Mouse (Mus musculus): ENCODE results near the gene Hmox1.

Gene Hmox1

GRCm38 (mm10) chr8:75093399-75094156 is at the start of gene Hmox1:
Gene Hmox1 (plus strand): TSS chr8:75093621.
- peak; percentile 92 for DNase-seq (ENCODE audit: low spot score)

DNA sequence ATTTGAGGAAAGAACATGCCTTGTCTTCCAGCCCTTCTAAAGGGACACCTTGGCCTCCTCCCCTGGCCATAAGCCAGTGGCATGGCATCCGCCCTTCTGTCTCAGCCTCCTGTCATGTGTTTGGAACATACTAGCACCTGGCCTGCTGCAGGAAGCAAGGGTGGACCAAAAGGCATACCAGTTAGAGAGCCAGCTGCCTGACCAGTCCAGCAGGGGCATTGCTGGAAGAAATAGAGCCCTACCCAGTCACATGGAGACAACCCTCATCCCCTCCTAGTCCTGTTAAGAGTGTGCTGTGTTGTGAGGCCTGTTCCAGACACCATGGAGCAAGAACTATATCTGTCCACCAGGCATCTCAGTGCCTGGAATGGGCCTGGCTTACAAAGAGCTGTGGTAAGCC is 47.1 kb upstream of the Hmox1 start:
- no peak for DNase-seq (ENCODE audit: low spot score)

DNA sequence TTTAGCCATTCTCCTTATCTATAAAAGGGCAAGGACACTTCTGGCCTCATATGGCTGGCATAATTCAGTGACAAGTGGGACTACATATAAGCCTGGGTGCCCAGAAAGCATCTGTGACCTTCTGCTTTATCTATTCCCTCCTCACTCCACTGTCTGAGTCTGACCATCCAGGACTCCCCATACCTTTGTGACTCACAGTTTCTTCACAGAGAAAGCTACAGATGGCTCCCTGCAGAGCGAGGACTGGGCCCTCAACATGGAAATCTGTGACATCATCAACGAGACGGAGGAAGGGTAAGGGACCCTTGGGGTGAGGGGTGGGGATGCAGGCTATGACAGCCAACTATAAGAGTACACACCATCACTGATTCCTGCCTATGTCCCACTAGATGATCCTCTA is 45.6 kb upstream of the Hmox1 start:
- no peak for DNase-seq (ENCODE audit: low spot score)

DNA sequence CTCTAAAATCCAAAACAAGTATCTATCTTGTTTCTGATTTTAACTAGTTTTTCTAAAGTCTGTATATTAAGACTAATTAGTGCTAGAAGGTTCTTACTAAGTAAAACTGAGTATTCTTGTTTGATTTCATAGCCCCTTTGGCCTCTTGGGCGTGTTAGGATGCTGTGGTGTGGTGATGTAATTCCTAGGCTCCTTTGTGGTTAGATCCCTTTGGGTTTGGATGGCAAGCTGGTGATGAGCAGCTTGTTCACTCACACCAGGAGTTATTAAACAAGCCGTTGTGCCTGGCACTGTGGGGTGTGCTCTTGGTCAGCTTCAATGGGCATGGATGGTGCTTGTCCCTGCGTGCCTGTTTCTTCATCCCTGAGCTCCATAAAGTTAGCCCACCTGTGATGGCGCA is 40.1 kb upstream of the Hmox1 start:
- DNase-seq (ENCODE audit: low spot score) = no peak

GRCm38 (mm10) chr8:75055673-75056072 is 37.7 kb upstream of the Hmox1 start:
- no peak for DNase-seq (ENCODE audit: low spot score)

- DNase-seq (ENCODE audit: low spot score) = no peak
Observed at GRCm38 (mm10) chr8:75060022-75060421, 33.4 kb upstream of the Hmox1 start.

DNA sequence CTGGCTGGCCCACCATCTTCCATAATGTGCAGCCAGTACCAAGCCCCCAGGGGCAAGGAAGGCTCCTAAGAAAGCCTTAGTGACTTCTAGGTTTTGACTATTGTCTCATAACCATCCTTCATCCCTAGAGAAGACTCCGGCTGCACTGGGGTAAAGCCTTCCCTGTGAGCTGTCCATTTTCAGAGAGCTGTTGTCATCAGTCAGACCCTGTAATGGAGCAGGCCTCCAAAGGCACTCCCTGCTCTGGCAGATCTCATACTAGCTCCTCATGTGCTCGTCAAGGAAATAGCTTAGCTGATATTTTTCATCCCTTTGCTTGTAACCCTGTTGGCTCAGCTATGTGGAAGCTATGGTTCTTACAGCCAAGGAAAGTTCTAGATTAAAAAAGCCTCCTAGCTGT is 32.6 kb upstream of the Hmox1 start:
- DNase-seq (ENCODE audit: low spot score) = no peak

- peak; percentile 34 for DNase-seq (ENCODE audit: low spot score)
Observed at GRCm38 (mm10) chr8:75063290-75063689, 30.1 kb upstream of the Hmox1 start.

DNA sequence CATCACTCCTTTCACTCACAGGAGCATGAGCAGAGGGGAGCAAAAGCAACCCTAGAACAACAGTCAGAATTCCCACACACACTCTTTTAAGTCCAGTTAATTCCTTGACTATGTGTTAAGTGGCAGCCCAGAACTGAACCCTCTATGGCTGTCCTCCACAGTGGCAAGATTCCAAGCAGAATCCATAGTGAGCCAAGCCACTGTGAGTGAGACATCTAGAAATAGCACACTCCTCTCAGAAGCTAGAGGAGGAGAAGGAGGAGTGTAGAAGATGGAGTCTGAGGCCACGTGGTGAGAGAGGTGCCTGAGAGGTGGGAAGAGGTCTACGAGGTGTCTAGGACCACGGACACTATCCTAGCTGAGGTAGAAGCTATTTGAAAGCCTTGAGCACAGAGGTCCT is 28.6 kb upstream of the Hmox1 start:
- no peak for DNase-seq (ENCODE audit: low spot score)

- DNase-seq (ENCODE audit: low spot score) = no peak
Observed at GRCm38 (mm10) chr8:75067287-75067686, 26.1 kb upstream of the Hmox1 start.

GRCm38 (mm10) chr8:75070297-75070696 is 23.1 kb upstream of the Hmox1 start:
- no peak for DNase-seq (ENCODE audit: low spot score)

DNA sequence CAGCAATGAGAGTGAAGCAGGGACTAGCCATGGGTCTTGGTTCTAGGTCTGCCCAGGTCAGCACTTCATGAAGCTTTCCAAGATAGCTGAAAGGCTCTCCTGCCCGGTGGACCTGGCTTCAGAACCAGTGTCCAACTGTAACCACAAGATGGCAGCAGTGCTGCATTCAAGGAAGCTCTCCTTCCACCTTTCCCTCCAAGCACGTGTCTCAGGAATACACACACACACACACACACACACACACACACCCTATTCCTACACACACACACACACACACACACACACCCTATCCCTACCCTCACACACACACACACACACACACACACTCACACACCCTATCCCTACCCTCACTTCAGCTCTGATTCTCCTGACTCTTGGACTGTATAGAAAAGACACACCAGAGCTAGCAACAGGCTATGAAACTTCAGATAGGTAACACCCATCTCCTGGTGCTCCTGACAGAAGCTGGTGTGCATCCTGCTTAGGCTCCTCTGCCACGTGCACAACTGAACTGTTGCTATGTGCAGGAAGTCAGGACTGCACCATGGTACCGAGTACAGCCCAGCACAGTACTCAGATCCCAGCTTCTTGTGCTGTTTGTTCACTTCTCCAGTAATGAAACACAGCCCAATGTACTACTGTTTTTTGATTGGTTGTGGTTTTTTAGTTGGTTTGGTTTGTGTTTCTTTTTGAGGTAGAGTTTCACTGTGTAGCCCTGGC is 21.6 kb upstream of the Hmox1 start:
- DNase-seq (ENCODE audit: low spot score) = peak; percentile 85

DNA sequence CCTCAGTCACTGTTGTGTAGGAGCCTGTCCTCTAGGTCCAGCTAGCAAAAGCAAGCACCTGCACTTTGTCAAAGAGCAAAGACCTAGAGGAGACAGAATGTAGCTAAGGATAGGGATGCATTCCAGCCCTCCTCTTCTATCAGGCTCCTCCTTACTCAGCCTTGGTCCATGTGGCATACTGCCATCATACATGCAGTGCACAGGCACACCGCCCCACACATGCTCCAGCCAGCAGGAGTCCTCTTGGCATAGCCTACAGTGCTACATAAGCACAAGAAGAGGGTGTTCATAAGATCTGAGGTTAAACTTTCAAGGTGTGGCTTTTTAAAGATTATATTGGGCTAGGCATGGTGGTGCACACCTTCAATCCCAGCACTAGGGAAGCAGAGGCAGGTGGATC is 18.5 kb upstream of the Hmox1 start:
- no peak for DNase-seq (ENCODE audit: low spot score)

GRCm38 (mm10) chr8:75078215-75078614 is 15.2 kb upstream of the Hmox1 start:
- no peak for DNase-seq (ENCODE audit: low spot score)

GRCm38 (mm10) chr8:75078851-75079250 is 14.6 kb upstream of the Hmox1 start:
- DNase-seq (ENCODE audit: low spot score) = no peak

GRCm38 (mm10) chr8:75081364-75082040 is 11.9 kb upstream of the Hmox1 start:
- no peak for DNase-seq (ENCODE audit: low spot score)

DNA sequence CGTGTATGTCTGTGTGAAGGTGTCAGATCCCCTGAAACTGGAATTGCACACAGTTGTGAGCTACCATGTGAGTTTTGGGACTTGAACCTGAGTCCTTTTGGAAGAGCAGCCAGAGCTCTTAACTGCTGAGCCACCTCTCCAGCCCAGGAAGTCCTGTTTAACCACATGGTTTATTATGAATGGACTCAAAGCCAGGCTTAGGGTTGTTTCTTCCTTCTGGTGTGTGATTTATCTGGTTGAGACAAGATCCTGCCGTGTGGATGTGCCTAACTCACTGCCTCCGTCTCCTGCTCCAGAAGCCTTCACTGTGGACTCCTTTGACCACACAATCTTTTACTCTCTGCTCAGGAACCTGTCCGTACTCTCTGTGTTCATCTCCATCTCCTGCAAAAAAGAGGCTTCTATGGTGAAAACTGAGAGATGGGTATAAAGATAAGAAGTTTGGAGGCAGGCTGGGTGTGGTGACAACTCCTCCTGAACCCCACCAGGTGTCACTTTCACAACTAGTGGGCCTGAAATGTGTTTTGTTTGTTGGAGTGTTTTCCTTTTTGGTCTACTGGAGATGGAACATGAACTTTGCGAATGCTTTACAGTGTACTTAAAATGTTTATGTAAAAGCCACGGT is 11.1 kb upstream of the Hmox1 start:
- no peak for DNase-seq (ENCODE audit: low spot score)

DNA sequence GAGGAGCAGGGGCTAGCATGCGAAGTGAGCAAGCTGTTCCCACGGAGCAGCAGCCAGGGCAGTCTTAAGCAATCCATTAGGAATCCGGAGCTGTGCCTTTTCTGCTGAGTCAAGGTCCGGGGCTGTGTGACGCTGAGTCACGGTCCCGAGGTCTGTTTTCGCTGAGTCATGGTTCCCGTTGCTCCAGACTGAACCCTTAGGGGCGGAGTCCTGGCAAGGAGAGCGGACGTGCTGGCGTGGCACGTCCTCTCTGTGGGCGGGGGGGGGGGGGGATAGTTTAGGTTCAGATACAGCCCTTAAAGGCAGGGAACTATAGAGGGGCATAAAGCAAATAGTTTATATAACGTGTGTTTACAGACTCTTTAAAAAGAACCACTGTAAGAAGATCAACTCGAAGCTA is 9.6 kb upstream of the Hmox1 start:
- peak; percentile 88 for DNase-seq (ENCODE audit: low spot score)

- DNase-seq (ENCODE audit: low spot score) = no peak
Observed at GRCm38 (mm10) chr8:75084382-75085064, 8.9 kb upstream of the Hmox1 start.

DNA sequence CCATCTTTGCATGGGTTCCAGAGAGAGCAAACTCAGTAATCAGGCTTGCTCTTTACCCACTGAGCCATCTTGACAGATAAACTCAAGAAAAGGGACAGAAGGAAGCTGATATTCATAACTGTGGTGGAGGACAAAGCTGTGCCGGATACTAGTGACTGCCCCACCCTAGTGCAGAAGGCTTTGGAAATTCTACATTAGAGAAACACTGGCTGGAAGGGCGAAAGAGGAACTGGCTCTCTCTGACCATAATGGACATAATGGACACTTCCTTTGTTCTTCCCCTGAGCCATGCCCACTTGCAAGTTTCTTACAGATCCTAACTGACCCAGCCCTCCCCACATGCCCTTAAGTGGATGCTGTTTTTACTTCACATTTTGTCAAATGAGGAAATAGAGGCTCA is 7.4 kb upstream of the Hmox1 start:
- no peak for DNase-seq (ENCODE audit: low spot score)

GRCm38 (mm10) chr8:75087127-75087526 is 6.3 kb upstream of the Hmox1 start:
- DNase-seq (ENCODE audit: low spot score) = no peak

Measured in layer of hippocampus, adult 11-12 months (tissue).